Mouse (Mus musculus): ENCODE results near the gene Rab2b. TPM values are rescaled to one million over a fixed set of nuclear protein-coding genes. Genes with fewer than 3 reads are reported as not detected.

Gene Rab2b
- polyA plus RNA-seq, 1 experiment from 2014 or later, result 4.6 TPM

GRCm38 (mm10) chr14:52256311-52257175 is 22.8 kb downstream of the Rab2b start:
- Histone ChIP-seq H3K27me3 (replicated peaks) (no peaks in the 10 kb centered on the region), H3K27ac (peak overlapping the region; percentile 93), H3K4me2 (peak overlapping the region; percentile 89), H3K4me3 (peak overlapping the region; percentile 90), H3K4me1 (peaks cover 47% of the 10 kb centered on the region), H3K36me3 (peaks cover 4% of the 10 kb centered on the region; the same call in 1 of the 2 replicates), H3K9me3 (replicated peaks) (no peaks in the 10 kb centered on the region), H3K9ac (peak overlapping the region; percentile 87)
- no peak for ATAC-seq
- 4% methylated on average over 18 of the region's 18 CpGs for WGBS (ENCODE audit: insufficient replicate concordance)

GRCm38 (mm10) chr14:52246129-52246528 is 33.2 kb downstream of the Rab2b start:
- Histone ChIP-seq H3K27me3 (replicated peaks) (no peaks in the 10 kb centered on the region), H3K9me3 (replicated peaks) (no peaks in the 10 kb centered on the region), H3K36me3 (peaks cover 4% of the 10 kb centered on the region), H3K27ac (no peak overlapping the region), H3K4me1 (peaks cover 69% of the 10 kb centered on the region), H3K4me3 (no peak overlapping the region), H3K9ac (no peak overlapping the region), H3K4me2 (no peak overlapping the region)
- 64% methylated on average over 4 of the region's 4 CpGs for WGBS (ENCODE audit: insufficient replicate concordance)
- no peak for ATAC-seq

GRCm38 (mm10) chr14:52244690-52245042 is 34.7 kb downstream of the Rab2b start:
- Histone ChIP-seq H3K4me1 (peaks cover 80% of the 10 kb centered on the region), H3K9me3 (replicated peaks) (no peaks in the 10 kb centered on the region), H3K27ac (peak overlapping the region; percentile 78), H3K4me2 (peak overlapping the region; percentile 86), H3K36me3 (peaks cover 11% of the 10 kb centered on the region), H3K9ac (peak overlapping the region; percentile 84), H3K4me3 (peak overlapping the region; percentile 89), H3K27me3 (replicated peaks) (no peaks in the 10 kb centered on the region)
- WGBS (ENCODE audit: insufficient replicate concordance), result 7% methylated on average over 7 of the region's 7 CpGs
- peak; percentile 62; the same call in 1 of the 2 replicates for ATAC-seq

- ATAC-seq, result peak; percentile 98
- Histone ChIP-seq H3K9me3 (replicated peaks) (no peaks in the 10 kb centered on the region), H3K4me2 (peak overlapping the region; percentile 86), H3K27ac (peak overlapping the region; percentile 78), H3K4me1 (peaks cover 79% of the 10 kb centered on the region), H3K9ac (peak overlapping the region; percentile 84), H3K27me3 (replicated peaks) (no peaks in the 10 kb centered on the region), H3K4me3 (peak overlapping the region; percentile 89), H3K36me3 (peaks cover 16% of the 10 kb centered on the region)
- 3% methylated on average over 32 of the region's 32 CpGs for WGBS (ENCODE audit: insufficient replicate concordance)
Observed at GRCm38 (mm10) chr14:52244041-52244689, 35.2 kb downstream of the Rab2b start.

- H3K4me3 ChIP-seq, result no peak overlapping the region
- H3K9ac ChIP-seq, result no peak overlapping the region
- peaks cover 80% of the 10 kb centered on the region for H3K36me3 ChIP-seq
- H3K4me2 ChIP-seq, result no peak overlapping the region
- no peaks in the 10 kb centered on the region for H3K27me3 ChIP-seq (replicated peaks)
- no peak overlapping the region; the same call in 1 of the 2 replicates for H3K27ac ChIP-seq
- 84% methylated on average over 1 of the region's 1 CpGs for WGBS (ENCODE audit: insufficient replicate concordance)
- peaks cover 21% of the 10 kb centered on the region for H3K4me1 ChIP-seq
- no peaks in the 10 kb centered on the region for H3K9me3 ChIP-seq (replicated peaks)
- ATAC-seq, result no peak
Observed at GRCm38 (mm10) chr14:52236216-52236615, 43.1 kb downstream of the Rab2b start.

GRCm38 (mm10) chr14:52235165-52235564 is 44.2 kb downstream of the Rab2b start:
- no peak for ATAC-seq
- Histone ChIP-seq H3K36me3 (peaks cover 82% of the 10 kb centered on the region), H3K4me2 (no peak overlapping the region), H3K27ac (no peak overlapping the region), H3K9ac (no peak overlapping the region), H3K4me1 (peaks cover 11% of the 10 kb centered on the region), H3K27me3 (replicated peaks) (no peaks in the 10 kb centered on the region), H3K4me3 (no peak overlapping the region), H3K9me3 (replicated peaks) (no peaks in the 10 kb centered on the region)
- 87% methylated on average over 7 of the region's 7 CpGs for WGBS (ENCODE audit: insufficient replicate concordance)

- Histone ChIP-seq H3K4me1 (peaks cover 9% of the 10 kb centered on the region), H3K9ac (no peak overlapping the region), H3K27me3 (replicated peaks) (no peaks in the 10 kb centered on the region), H3K4me3 (no peak overlapping the region), H3K36me3 (peaks cover 100% of the 10 kb centered on the region), H3K27ac (no peak overlapping the region), H3K4me2 (no peak overlapping the region), H3K9me3 (replicated peaks) (no peaks in the 10 kb centered on the region)
- 74% methylated on average over 6 of the region's 6 CpGs for WGBS (ENCODE audit: insufficient replicate concordance)
- 0 out of 2 replicates have a peak, but pooled peaks have one; percentile 44 for ATAC-seq
Observed at GRCm38 (mm10) chr14:52232249-52232648, 47.1 kb downstream of the Rab2b start.

GRCm38 (mm10) chr14:52225972-52226371 is 53.4 kb downstream of the Rab2b start:
- 40% methylated on average over 2 of the region's 2 CpGs for WGBS (ENCODE audit: insufficient replicate concordance)
- Histone ChIP-seq H3K4me2 (no peak overlapping the region), H3K4me1 (0 out of 2 replicates have a peak, but pooled peaks cover 5% of the 10 kb centered on the region), H3K9ac (no peak overlapping the region), H3K36me3 (peaks cover 99% of the 10 kb centered on the region), H3K27ac (no peak overlapping the region), H3K27me3 (replicated peaks) (no peaks in the 10 kb centered on the region), H3K4me3 (no peak overlapping the region), H3K9me3 (replicated peaks) (no peaks in the 10 kb centered on the region)
- ATAC-seq, result no peak

GRCm38 (mm10) chr14:52217261-52217660 is 62.1 kb downstream of the Rab2b start:
- 80% methylated on average over 5 of the region's 5 CpGs for WGBS (ENCODE audit: insufficient replicate concordance)
- no peak for ATAC-seq
- H3K4me3 ChIP-seq, result no peak overlapping the region
- peaks cover 96% of the 10 kb centered on the region for H3K36me3 ChIP-seq
- no peak overlapping the region for H3K4me2 ChIP-seq
- no peaks in the 10 kb centered on the region; the same call in 1 of the 2 replicates for H3K4me1 ChIP-seq
- H3K9ac ChIP-seq, result no peak overlapping the region
- H3K9me3 ChIP-seq (replicated peaks), result no peaks in the 10 kb centered on the region
- H3K27me3 ChIP-seq (replicated peaks), result no peaks in the 10 kb centered on the region
- no peak overlapping the region for H3K27ac ChIP-seq

Other genes starting within 250 kb of the Rab2b start
- gene Olfr221, start 237.1 kb downstream of the Rab2b start, polyA plus RNA-seq (2016; fragmentation: Nextera tagmentation; extraction: Ambion mirVana), result not detected in 2 replicates
- 438 and 448 TPM in 2 replicates for gene Hnrnpc, start 175.5 kb downstream of the Rab2b start, polyA plus RNA-seq (2016; fragmentation: Nextera tagmentation; extraction: Ambion mirVana)
- gene Rpgrip1, start 168.8 kb downstream of the Rab2b start, polyA plus RNA-seq (2016; fragmentation: Nextera tagmentation; extraction: Ambion mirVana), result 58.2 and 62.1 TPM in 2 replicates
- gene Supt16, start 82.1 kb downstream of the Rab2b start, polyA plus RNA-seq (2016; fragmentation: Nextera tagmentation; extraction: Ambion mirVana), result 53.7 TPM in 2 replicates
- gene Chd8, start 21.8 kb downstream of the Rab2b start, polyA plus RNA-seq (2016; fragmentation: Nextera tagmentation; extraction: Ambion mirVana), result 20.8 and 20.9 TPM in 2 replicates
- gene Tox4, start 399 bp downstream of the Rab2b start, polyA plus RNA-seq (2016; fragmentation: Nextera tagmentation; extraction: Ambion mirVana), result 26.5 and 26.7 TPM in 2 replicates
- 26.8 and 28.6 TPM in 2 replicates for gene Mettl3, start 25.6 kb upstream of the Rab2b start, polyA plus RNA-seq (2016; fragmentation: Nextera tagmentation; extraction: Ambion mirVana)
- gene Sall2, start 49.2 kb upstream of the Rab2b start, polyA plus RNA-seq (2016; fragmentation: Nextera tagmentation; extraction: Ambion mirVana), result 3.0 and 3.8 TPM in 2 replicates
- gene Olfr1513, start 76.9 kb upstream of the Rab2b start, polyA plus RNA-seq (2016; fragmentation: Nextera tagmentation; extraction: Ambion mirVana), result not detected in 2 replicates
- not detected in 2 replicates for gene Olfr1512, start 99.6 kb upstream of the Rab2b start, polyA plus RNA-seq (2016; fragmentation: Nextera tagmentation; extraction: Ambion mirVana)
- not detected in 2 replicates for gene Olfr1511, start 117.8 kb upstream of the Rab2b start, polyA plus RNA-seq (2016; fragmentation: Nextera tagmentation; extraction: Ambion mirVana)
- not detected in 2 replicates for gene Olfr1510, start 134.8 kb upstream of the Rab2b start, polyA plus RNA-seq (2016; fragmentation: Nextera tagmentation; extraction: Ambion mirVana)
- gene Olfr1509, start 163.4 kb upstream of the Rab2b start, polyA plus RNA-seq (2016; fragmentation: Nextera tagmentation; extraction: Ambion mirVana), result not detected in 2 replicates
- gene Olfr1508, start 187.9 kb upstream of the Rab2b start, polyA plus RNA-seq (2016; fragmentation: Nextera tagmentation; extraction: Ambion mirVana), result not detected in 2 replicates
- not detected in 2 replicates for gene Olfr1507, start 216.2 kb upstream of the Rab2b start, polyA plus RNA-seq (2016; fragmentation: Nextera tagmentation; extraction: Ambion mirVana)

All from liver, embryonic 12.5 days (tissue).